Mouse (Mus musculus): ENCODE results near the gene Gm43720. TPM values are rescaled to one million over a fixed set of nuclear protein-coding genes. Genes with fewer than 3 reads are reported as not detected.

The Gm43720 gene
- not detected for total RNA-seq (2021)

GRCm38 (mm10) chr5:138279585-138280424 lies at the start of gene Gm43720, which contains the start of the genes Gpc2 and Stag3:
Gm43720 (minus strand) TSS chr5:138279958.
Gpc2 (minus strand) TSS chr5:138280005.
Stag3 (plus strand) TSS chr5:138280240.
- DNase-seq: peak; percentile 87

- no peak for DNase-seq
Observed at GRCm38 (mm10) chr5:138312795-138313194, 33.0 kb upstream of the Gm43720 start.

- no peak for DNase-seq
Observed at GRCm38 (mm10) chr5:138299613-138300012, 19.9 kb upstream of the Gm43720 start.

GRCm38 (mm10) chr5:138294158-138294557 lies 14.4 kb upstream of the Gm43720 start:
- no peak for DNase-seq

GRCm38 (mm10) chr5:138291638-138292037 lies 11.9 kb upstream of the Gm43720 start:
- no peak for DNase-seq

- DNase-seq: no peak
Observed at GRCm38 (mm10) chr5:138287861-138288260, 8.1 kb upstream of the Gm43720 start.

- no peak for DNase-seq
Observed at GRCm38 (mm10) chr5:138283540-138283939, 3.8 kb upstream of the Gm43720 start.

GRCm38 (mm10) chr5:138281798-138282197 lies 2.0 kb upstream of the Gm43720 start:
- DNase-seq: no peak

- DNase-seq: no peak
Observed at GRCm38 (mm10) chr5:138280829-138281228, 1.1 kb upstream of the Gm43720 start.

- DNase-seq: no peak
Observed at GRCm38 (mm10) chr5:138280425-138280768, 639 bp upstream of the Gm43720 start.

GRCm38 (mm10) chr5:138277994-138278393 lies 1.8 kb downstream of the Gm43720 start:
- DNase-seq: no peak

- DNase-seq: no peak
Observed at GRCm38 (mm10) chr5:138275216-138276050, 4.3 kb downstream of the Gm43720 start.

GRCm38 (mm10) chr5:138274186-138274585 lies 5.6 kb downstream of the Gm43720 start:
- DNase-seq: no peak

- DNase-seq: peak; percentile 42
Observed at GRCm38 (mm10) chr5:138272409-138272923, 7.3 kb downstream of the Gm43720 start, which contains the start of gene Gal3st4. Gal3st4 (minus strand) TSS chr5:138272840.

- DNase-seq: no peak
Observed at GRCm38 (mm10) chr5:138271232-138271631, 8.5 kb downstream of the Gm43720 start.

- DNase-seq: no peak
Observed at GRCm38 (mm10) chr5:138268980-138269379, 10.8 kb downstream of the Gm43720 start.

- no peak for DNase-seq
Observed at GRCm38 (mm10) chr5:138267114-138267513, 12.6 kb downstream of the Gm43720 start.

- DNase-seq: no peak
Observed at GRCm38 (mm10) chr5:138265712-138266111, 14.0 kb downstream of the Gm43720 start.

- DNase-seq: no peak
Observed at GRCm38 (mm10) chr5:138264207-138264578, 15.6 kb downstream of the Gm43720 start.

GRCm38 (mm10) chr5:138263260-138264206 lies 16.2 kb downstream of the Gm43720 start, which contains the start of gene BC037034:
BC037034 (minus strand) TSS chr5:138264033.
- peak; percentile 93 for DNase-seq

GRCm38 (mm10) chr5:138262582-138263240 lies 17.0 kb downstream of the Gm43720 start:
- DNase-seq: no peak

All from heart, postnatal 4 days (tissue).